Mouse (Mus musculus): ENCODE data around the gene Mvd. TPM values are rescaled to one million over a fixed set of nuclear protein-coding genes. Genes with fewer than 3 reads are reported as not detected.

The Mvd gene
- polyA plus RNA-seq, 1 experiment = 18.1 TPM

DNA sequence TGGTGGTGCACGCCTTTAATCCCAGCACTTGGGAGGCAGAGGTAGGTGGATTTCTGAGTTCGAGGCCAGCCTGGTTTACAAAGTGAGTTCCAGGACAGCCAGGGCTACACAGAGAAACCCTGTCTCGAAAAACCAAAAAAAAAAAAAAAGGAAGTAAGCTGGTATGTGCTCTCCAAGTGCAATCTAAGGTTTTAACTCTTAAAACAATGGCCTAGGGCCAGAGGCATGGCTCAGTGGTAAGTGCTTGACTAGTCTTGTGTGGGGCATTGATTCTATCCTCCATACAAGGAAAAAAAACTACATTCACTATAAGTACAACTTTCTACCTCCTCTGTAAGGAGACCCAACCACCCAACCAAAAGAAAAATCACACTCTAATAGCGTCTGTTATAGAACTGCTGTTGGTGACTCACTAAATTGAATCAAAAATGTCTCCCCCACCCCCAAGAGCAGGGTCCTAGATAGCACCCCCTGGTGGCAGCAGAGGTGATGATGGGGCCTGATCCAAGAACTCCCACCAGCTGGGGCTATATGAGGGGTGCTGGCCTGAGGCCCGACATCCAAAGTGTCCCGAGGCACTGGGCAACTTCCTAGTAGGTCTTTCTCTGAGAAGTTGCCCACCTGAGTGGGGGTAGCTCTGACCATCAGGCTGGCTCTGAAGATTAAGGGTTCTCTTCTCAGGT lies 16.1 kb upstream of the Mvd start:
- no peak for TF ChIP-seq CTCF (IDR thresholded peaks at IDR 0.05; ENCODE audit: borderline replicate concordance, insufficient read depth, low read length)
- TF ChIP-seq POLR2A (IDR thresholded peaks at IDR 0.05; ENCODE audit: low read depth, low read length) = no peak
- H3K4me1 ChIP-seq (ENCODE audit: control insufficient read depth, insufficient read depth, low read length) = peaks cover 21% of the 10 kb centered on the region
- H3K27ac ChIP-seq (ENCODE audit: insufficient read depth, low read length) = no peak overlapping the region
- no peak overlapping the region for H3K4me3 ChIP-seq (ENCODE audit: insufficient read depth, low read length)

DNA sequence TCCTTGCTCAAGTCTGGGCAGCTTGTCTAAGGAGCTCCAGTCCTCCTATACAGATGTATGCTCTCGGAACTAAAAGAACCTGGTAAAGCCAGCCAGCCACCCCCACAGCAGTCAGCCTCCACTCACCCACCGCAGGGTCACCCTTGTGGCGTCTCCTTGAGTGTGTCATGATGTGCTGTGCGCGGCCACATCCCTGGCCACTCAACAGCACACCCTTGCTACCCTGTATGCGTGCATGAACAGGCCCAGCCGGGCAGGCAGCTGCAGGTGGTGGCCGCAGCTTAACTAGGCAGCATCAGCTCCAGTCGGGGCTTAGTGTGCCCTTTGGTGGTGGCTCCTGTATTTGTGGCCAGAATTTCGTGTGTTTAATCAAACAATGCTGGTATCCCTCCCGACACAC lies 13.9 kb upstream of the Mvd start:
- TF ChIP-seq POLR2A (IDR thresholded peaks at IDR 0.05; ENCODE audit: low read depth, low read length) = no peak
- no peak for TF ChIP-seq CTCF (IDR thresholded peaks at IDR 0.05; ENCODE audit: borderline replicate concordance, insufficient read depth, low read length)
- Histone ChIP-seq H3K4me3 (ENCODE audit: insufficient read depth, low read length) (no peak overlapping the region), H3K27ac (ENCODE audit: insufficient read depth, low read length) (no peak overlapping the region), H3K4me1 (ENCODE audit: control insufficient read depth, insufficient read depth, low read length) (peaks cover 11% of the 10 kb centered on the region)

DNA sequence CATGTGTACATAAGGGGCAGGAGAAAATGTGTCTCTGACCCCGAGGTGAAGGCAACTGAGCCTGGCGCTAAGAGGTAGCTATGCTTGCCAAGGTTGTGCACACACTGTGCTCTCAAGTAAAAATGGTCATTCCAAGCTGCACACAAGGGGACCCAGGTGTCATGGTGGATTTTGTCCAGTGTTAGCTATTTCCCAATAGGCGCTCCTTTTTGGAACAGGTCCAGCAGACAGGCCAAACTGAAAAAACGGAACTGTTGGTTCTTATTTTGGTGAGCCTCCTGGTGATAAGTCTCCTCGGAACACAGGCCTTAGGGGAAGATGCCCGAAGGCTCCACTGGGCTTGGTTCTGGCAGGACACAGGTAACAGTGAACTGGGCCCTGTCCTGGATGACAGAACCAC lies 11.2 kb upstream of the Mvd start:
- no peak overlapping the region for H3K27ac ChIP-seq (ENCODE audit: insufficient read depth, low read length)
- no peak overlapping the region for H3K4me3 ChIP-seq (ENCODE audit: insufficient read depth, low read length)
- H3K4me1 ChIP-seq (ENCODE audit: control insufficient read depth, insufficient read depth, low read length) = no peaks in the 10 kb centered on the region
- TF ChIP-seq CTCF (IDR thresholded peaks at IDR 0.05; ENCODE audit: borderline replicate concordance, insufficient read depth, low read length) (no peak), POLR2A (IDR thresholded peaks at IDR 0.05; ENCODE audit: low read depth, low read length) (no peak)

DNA sequence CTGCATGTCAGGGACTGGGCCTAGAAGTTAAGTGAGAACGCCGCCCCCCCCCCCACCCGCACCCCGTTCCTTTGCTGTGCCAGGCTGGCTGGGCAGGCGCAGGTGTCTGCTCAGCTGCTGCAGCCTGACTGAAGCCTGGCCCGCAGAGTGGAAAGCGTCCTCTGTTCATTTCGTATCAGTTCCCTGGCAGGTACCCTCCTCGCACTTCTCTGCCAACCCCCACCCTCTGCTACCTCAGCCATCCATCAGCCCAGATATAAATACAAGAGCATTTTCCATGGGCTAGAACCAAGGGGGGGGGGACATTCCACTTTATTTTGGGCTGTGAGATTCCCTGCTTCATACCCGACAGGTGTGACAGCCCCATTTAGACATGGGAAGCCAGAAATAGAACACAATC lies 8.9 kb upstream of the Mvd start:
- H3K4me3 ChIP-seq (ENCODE audit: insufficient read depth, low read length) = no peak overlapping the region
- TF ChIP-seq POLR2A (IDR thresholded peaks at IDR 0.05; ENCODE audit: low read depth, low read length) (no peak), CTCF (IDR thresholded peaks at IDR 0.05; ENCODE audit: borderline replicate concordance, insufficient read depth, low read length) (no peak)
- H3K4me1 ChIP-seq (ENCODE audit: control insufficient read depth, insufficient read depth, low read length) = no peaks in the 10 kb centered on the region
- H3K27ac ChIP-seq (ENCODE audit: insufficient read depth, low read length) = no peak overlapping the region

DNA sequence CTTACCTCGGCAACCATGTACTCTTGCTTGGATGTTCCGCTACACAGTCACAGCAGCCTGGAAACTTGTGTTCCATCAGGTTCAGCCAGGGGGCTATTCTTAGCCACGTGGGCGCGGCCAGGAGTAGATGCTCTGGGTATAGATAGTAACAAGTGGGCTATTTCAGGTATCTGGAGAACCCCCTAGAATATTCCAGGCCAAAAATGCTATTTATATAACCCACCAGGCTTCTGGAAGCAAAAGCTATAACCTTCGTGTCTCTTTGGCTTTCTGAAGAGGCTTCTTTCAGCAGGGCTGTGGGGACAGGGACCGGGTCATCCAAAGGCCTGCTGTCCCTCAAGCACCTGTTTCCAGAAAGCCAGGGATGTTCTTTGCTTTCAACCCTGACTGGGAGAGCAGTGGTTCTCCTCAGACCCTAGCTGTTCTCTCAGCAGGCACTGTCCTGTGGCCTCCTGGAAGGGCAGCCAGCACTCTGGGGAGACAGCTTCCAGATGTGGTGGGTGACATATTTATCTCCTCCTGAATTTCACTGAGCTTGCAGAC lies 8.0 kb upstream of the Mvd start:
- no peak for TF ChIP-seq POLR2A (IDR thresholded peaks at IDR 0.05; ENCODE audit: low read depth, low read length)
- TF ChIP-seq CTCF (IDR thresholded peaks at IDR 0.05; ENCODE audit: borderline replicate concordance, insufficient read depth, low read length) = no peak
- Histone ChIP-seq H3K27ac (ENCODE audit: insufficient read depth, low read length) (no peak overlapping the region), H3K4me1 (ENCODE audit: control insufficient read depth, insufficient read depth, low read length) (no peaks in the 10 kb centered on the region), H3K4me3 (ENCODE audit: insufficient read depth, low read length) (no peak overlapping the region)

DNA sequence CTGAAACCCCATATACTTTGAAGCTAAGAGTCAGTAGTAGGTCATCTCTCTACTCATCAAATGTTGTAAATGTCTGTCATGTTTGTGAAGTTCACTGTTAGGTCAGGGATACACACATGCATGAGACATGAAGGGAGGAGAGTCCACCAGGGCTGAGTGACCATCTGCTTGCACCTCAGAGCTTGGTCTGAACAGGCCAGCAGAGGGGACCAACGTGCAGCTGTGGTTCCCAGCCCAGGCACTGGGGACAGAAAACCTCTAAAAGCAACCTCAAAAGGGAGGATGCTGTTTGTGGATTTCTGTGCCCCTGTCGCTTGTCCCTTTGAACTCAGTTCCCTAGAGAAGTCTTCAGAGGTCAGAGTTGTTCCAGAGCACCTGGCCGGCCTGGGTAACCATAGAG lies 2.0 kb upstream of the Mvd start:
- Histone ChIP-seq H3K27ac (ENCODE audit: insufficient read depth, low read length) (no peak overlapping the region), H3K4me1 (ENCODE audit: control insufficient read depth, insufficient read depth, low read length) (no peaks in the 10 kb centered on the region)
- TF ChIP-seq POLR2A (IDR thresholded peaks at IDR 0.05; ENCODE audit: low read depth, low read length) = 0 out of 2 replicates have a peak, but pooled peaks have one; percentile 11
- TF ChIP-seq CTCF (IDR thresholded peaks at IDR 0.05; ENCODE audit: borderline replicate concordance, insufficient read depth, low read length) = peak; percentile 37; the same call in 1 of the 2 replicates

DNA sequence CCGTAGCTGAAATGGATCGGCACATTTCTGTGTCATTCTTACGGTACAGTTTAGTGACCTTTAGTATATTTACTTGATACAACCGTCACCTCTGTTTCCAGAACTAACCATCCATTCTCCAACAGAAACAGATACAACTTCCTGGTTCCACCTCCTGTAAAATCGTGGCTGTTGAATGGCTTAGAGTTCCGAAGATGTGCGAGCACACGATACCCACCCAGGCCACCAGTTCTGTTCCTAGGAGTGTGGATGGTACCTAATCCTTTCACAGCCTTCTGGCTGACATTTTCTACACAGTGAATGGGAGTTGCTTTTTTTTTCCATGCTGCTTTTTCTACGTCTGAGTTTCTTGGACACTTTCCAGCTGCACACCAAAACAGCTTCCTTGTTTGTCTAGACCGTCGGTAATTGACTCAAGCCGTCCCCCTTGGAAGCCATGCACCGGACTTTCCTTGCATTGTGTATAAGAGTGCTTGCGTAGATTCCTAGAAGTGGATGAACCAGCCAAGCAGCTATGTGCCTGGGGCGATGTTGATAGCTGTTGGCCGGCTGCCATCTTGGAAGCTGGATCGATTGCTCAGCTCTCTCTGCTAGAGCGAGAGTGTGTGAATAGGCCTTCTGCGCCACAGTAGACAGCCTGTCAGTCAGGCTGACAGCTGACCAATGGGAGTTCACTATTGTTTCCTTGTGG lies 981 bp upstream of the Mvd start:
- Histone ChIP-seq H3K27ac (ENCODE audit: insufficient read depth, low read length) (peak overlapping the region; percentile 62), H3K4me1 (ENCODE audit: control insufficient read depth, insufficient read depth, low read length) (no peaks in the 10 kb centered on the region), H3K4me3 (ENCODE audit: insufficient read depth, low read length) (peak overlapping the region; percentile 53)
- TF ChIP-seq CTCF (IDR thresholded peaks at IDR 0.05; ENCODE audit: borderline replicate concordance, insufficient read depth, low read length) (no peak), POLR2A (IDR thresholded peaks at IDR 0.05; ENCODE audit: low read depth, low read length) (peak; percentile 28; the same call in 1 of the 2 replicates)

More for the DNA sequence above, 2.0 kb upstream of the Mvd start:
- no peak overlapping the region for H3K4me3 ChIP-seq (ENCODE audit: insufficient read depth, low read length)

DNA sequence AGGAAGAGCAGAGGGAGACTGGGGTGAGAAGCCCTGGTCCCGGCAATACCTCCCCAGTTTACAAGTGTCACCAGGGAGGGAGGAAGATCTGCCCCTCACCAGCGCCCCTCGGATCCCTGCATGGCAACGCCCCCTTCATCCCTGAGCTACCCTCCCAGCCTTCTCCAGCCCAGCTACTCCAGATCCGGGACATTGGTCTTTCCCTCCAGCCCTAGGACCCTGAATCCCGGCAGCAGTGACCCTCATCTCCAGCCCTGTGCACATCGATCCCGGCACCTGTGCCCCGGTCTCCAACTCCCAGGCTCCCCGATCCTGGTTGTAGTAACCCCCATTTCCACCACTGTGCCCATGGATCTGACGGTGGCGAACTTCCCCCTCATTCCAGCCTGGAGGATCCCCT lies 441 bp downstream of the Mvd start:
- peak overlapping the region; percentile 73 for H3K4me3 ChIP-seq (ENCODE audit: insufficient read depth, low read length)
- no peaks in the 10 kb centered on the region for H3K4me1 ChIP-seq (ENCODE audit: control insufficient read depth, insufficient read depth, low read length)
- H3K27ac ChIP-seq (ENCODE audit: insufficient read depth, low read length) = peak overlapping the region; percentile 12; the same call in 1 of the 2 replicates
- no peak for TF ChIP-seq CTCF (IDR thresholded peaks at IDR 0.05; ENCODE audit: borderline replicate concordance, insufficient read depth, low read length)
- TF ChIP-seq POLR2A (IDR thresholded peaks at IDR 0.05; ENCODE audit: low read depth, low read length) = no peak

DNA sequence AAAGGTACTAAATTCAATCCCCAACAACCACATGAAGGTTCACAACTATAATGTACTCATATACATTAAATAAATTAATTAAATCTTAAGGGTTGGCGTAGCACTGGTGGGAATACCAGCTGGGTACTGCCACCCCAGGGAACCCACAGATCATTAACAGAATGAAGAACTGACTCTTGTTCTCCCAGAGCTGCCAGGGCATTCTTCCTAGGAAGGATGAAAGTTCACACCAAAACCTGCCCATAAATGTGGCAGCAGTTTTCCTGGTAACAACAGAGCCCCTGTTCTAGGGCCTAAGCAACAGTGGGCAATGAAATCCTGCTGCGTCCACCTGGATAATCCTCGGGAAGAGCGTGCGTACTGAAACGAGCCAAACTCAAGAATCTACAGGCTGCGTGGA lies 866 bp downstream of the Mvd start:
- TF ChIP-seq POLR2A (IDR thresholded peaks at IDR 0.05; ENCODE audit: low read depth, low read length) (no peak), CTCF (IDR thresholded peaks at IDR 0.05; ENCODE audit: borderline replicate concordance, insufficient read depth, low read length) (no peak)
- peak overlapping the region; percentile 73 for H3K4me3 ChIP-seq (ENCODE audit: insufficient read depth, low read length)
- H3K4me1 ChIP-seq (ENCODE audit: control insufficient read depth, insufficient read depth, low read length) = no peaks in the 10 kb centered on the region
- no peak overlapping the region for H3K27ac ChIP-seq (ENCODE audit: insufficient read depth, low read length)

DNA sequence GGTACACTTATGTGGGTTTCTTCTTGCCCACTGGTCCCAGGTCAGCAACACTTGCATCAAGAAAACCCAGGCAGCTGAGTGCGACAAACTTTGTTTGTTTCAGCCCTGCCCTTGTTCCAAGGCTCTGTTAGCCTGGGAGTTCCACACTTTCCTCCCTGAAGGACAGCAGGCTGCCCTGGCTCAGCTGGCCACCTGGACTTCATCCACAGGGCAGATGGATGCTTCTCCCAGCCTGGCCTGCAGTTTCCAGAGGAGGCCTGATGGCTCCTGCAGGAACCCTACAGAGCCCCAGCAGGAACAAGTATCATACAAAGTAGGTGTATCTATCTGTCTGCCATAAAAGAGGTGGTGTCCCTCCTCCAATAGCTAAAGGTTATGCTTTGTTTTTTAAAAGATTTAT lies 1.9 kb downstream of the Mvd start:
- no peak overlapping the region for H3K4me3 ChIP-seq (ENCODE audit: insufficient read depth, low read length)
- H3K27ac ChIP-seq (ENCODE audit: insufficient read depth, low read length) = no peak overlapping the region
- no peak for TF ChIP-seq CTCF (IDR thresholded peaks at IDR 0.05; ENCODE audit: borderline replicate concordance, insufficient read depth, low read length)
- TF ChIP-seq POLR2A (IDR thresholded peaks at IDR 0.05; ENCODE audit: low read depth, low read length) = no peak

More for the DNA sequence above, 1.9 kb downstream of the Mvd start:
- H3K4me1 ChIP-seq (ENCODE audit: control insufficient read depth, insufficient read depth, low read length) = no peaks in the 10 kb centered on the region
